Mouse (Mus musculus): ENCODE measurements around the gene Spata5.

The Spata5 gene

GRCm38 (mm10) chr3:37420641-37421040 is 945 bp downstream of the Spata5 start:
- DNase-seq (ENCODE audit: low spot score in 2 of 2) = peak in 1 of 2 experiments; percentile 31

GRCm38 (mm10) chr3:37421179-37421578 is 1.5 kb downstream of the Spata5 start:
- no peak for DNase-seq (ENCODE audit: low spot score in 2 of 2)

GRCm38 (mm10) chr3:37426069-37426468 is 6.4 kb downstream of the Spata5 start:
- DNase-seq (ENCODE audit: low spot score in 2 of 2) = no peak

GRCm38 (mm10) chr3:37430359-37430758 is 10.7 kb downstream of the Spata5 start:
- no peak for DNase-seq (ENCODE audit: low spot score in 2 of 2)

GRCm38 (mm10) chr3:37439770-37440169 is 20.1 kb downstream of the Spata5 start:
- no peak for DNase-seq (ENCODE audit: low spot score in 2 of 2)

- no peak for DNase-seq (ENCODE audit: low spot score in 2 of 2)
Observed at GRCm38 (mm10) chr3:37443409-37443808, 23.7 kb downstream of the Spata5 start.

- no peak for DNase-seq (ENCODE audit: low spot score in 2 of 2)
Observed at GRCm38 (mm10) chr3:37455992-37456391, 36.3 kb downstream of the Spata5 start.

- no peak for DNase-seq (ENCODE audit: low spot score in 2 of 2)
Observed at GRCm38 (mm10) chr3:37468170-37468569, 48.5 kb downstream of the Spata5 start.

- no peak for DNase-seq (ENCODE audit: low spot score in 2 of 2)
Observed at GRCm38 (mm10) chr3:37469353-37469752, 49.7 kb downstream of the Spata5 start.

- no peak for DNase-seq (ENCODE audit: low spot score in 2 of 2)
Observed at GRCm38 (mm10) chr3:37470867-37471266, 51.2 kb downstream of the Spata5 start.

GRCm38 (mm10) chr3:37472461-37472860 is 52.8 kb downstream of the Spata5 start:
- DNase-seq (ENCODE audit: low spot score in 2 of 2) = peak; percentile 19 to 58

- DNase-seq (ENCODE audit: low spot score in 2 of 2) = no peak
Observed at GRCm38 (mm10) chr3:37476485-37476884, 56.8 kb downstream of the Spata5 start.

GRCm38 (mm10) chr3:37477438-37478188 is 57.9 kb downstream of the Spata5 start:
- DNase-seq (ENCODE audit: low spot score in 2 of 2) = no peak

- DNase-seq (ENCODE audit: low spot score in 2 of 2) = no peak
Observed at GRCm38 (mm10) chr3:37479771-37480170, 60.1 kb downstream of the Spata5 start.

GRCm38 (mm10) chr3:37481295-37481694 is 61.6 kb downstream of the Spata5 start:
- peak in 1 of 2 experiments; percentile 57 for DNase-seq (ENCODE audit: low spot score in 2 of 2)

GRCm38 (mm10) chr3:37482720-37483119 is 63.0 kb downstream of the Spata5 start:
- no peak for DNase-seq (ENCODE audit: low spot score in 2 of 2)

GRCm38 (mm10) chr3:37483709-37484265 is 64.1 kb downstream of the Spata5 start:
- no peak for DNase-seq (ENCODE audit: low spot score in 2 of 2)

GRCm38 (mm10) chr3:37487639-37488038 is 67.9 kb downstream of the Spata5 start:
- DNase-seq (ENCODE audit: low spot score in 2 of 2) = no peak

GRCm38 (mm10) chr3:37488173-37488572 is 68.5 kb downstream of the Spata5 start:
- no peak for DNase-seq (ENCODE audit: low spot score in 2 of 2)

- DNase-seq (ENCODE audit: low spot score in 2 of 2) = no peak
Observed at GRCm38 (mm10) chr3:37490025-37490424, 70.3 kb downstream of the Spata5 start.

GRCm38 (mm10) chr3:37500939-37501338 is 81.2 kb downstream of the Spata5 start:
- no peak for DNase-seq (ENCODE audit: low spot score in 2 of 2)

- no peak for DNase-seq (ENCODE audit: low spot score in 2 of 2)
Observed at GRCm38 (mm10) chr3:37502552-37502951, 82.9 kb downstream of the Spata5 start.

GRCm38 (mm10) chr3:37503846-37504245 is 84.2 kb downstream of the Spata5 start:
- DNase-seq (ENCODE audit: low spot score in 2 of 2) = no peak

Measured in spleen, postnatal 4 days (tissue).